Mouse (Mus musculus) spleen, adult 12 weeks (tissue): ENCODE results near the gene Dlg2.

ENCODE experiments used
- DNase-seq: peaks from one replicate; pipeline ENCODE4 v3.0.0; 2022; ENCODE audit warnings: low spot score

Dlg2 gene

GRCm38 (mm10) chr7:91267764-91268163 is 791.3 kb downstream of the Dlg2 start:
- no peak for DNase-seq

GRCm38 (mm10) chr7:91284167-91284566 is 807.7 kb downstream of the Dlg2 start:
- DNase-seq = no peak

GRCm38 (mm10) chr7:91288324-91288723 is 811.9 kb downstream of the Dlg2 start:
- no peak for DNase-seq

GRCm38 (mm10) chr7:91296127-91296526 is 819.7 kb downstream of the Dlg2 start:
- DNase-seq = no peak

- DNase-seq = no peak
Measured at GRCm38 (mm10) chr7:91311177-91311576, 834.7 kb downstream of the Dlg2 start.

- DNase-seq = no peak
Measured at GRCm38 (mm10) chr7:91345073-91345472, 868.6 kb downstream of the Dlg2 start.

- no peak for DNase-seq
Measured at GRCm38 (mm10) chr7:91369821-91370321, 893.4 kb downstream of the Dlg2 start.

- no peak for DNase-seq
Measured at GRCm38 (mm10) chr7:91382281-91382680, 905.8 kb downstream of the Dlg2 start.

- no peak for DNase-seq
Measured at GRCm38 (mm10) chr7:91383873-91384272, 907.4 kb downstream of the Dlg2 start.

- no peak for DNase-seq
Measured at GRCm38 (mm10) chr7:91389272-91389671, 912.8 kb downstream of the Dlg2 start.

- no peak for DNase-seq
Measured at GRCm38 (mm10) chr7:91397827-91398226, 921.4 kb downstream of the Dlg2 start.

GRCm38 (mm10) chr7:91412109-91412508 is 935.6 kb downstream of the Dlg2 start:
- DNase-seq = no peak

- DNase-seq = no peak
Measured at GRCm38 (mm10) chr7:91414150-91414549, 937.7 kb downstream of the Dlg2 start.

GRCm38 (mm10) chr7:91414749-91415148 is 938.3 kb downstream of the Dlg2 start:
- DNase-seq = no peak

- DNase-seq = no peak
Measured at GRCm38 (mm10) chr7:91420215-91420614, 943.7 kb downstream of the Dlg2 start.

- DNase-seq = no peak
Measured at GRCm38 (mm10) chr7:91423784-91424183, 947.3 kb downstream of the Dlg2 start.

GRCm38 (mm10) chr7:91429712-91430275 is 953.3 kb downstream of the Dlg2 start:
- DNase-seq = no peak

GRCm38 (mm10) chr7:91431594-91432240 is 955.2 kb downstream of the Dlg2 start:
- no peak for DNase-seq

GRCm38 (mm10) chr7:91432563-91432962 is 956.1 kb downstream of the Dlg2 start:
- DNase-seq = no peak

GRCm38 (mm10) chr7:91434739-91435138 is 958.3 kb downstream of the Dlg2 start:
- no peak for DNase-seq

GRCm38 (mm10) chr7:91440326-91440725 is 963.9 kb downstream of the Dlg2 start:
- no peak for DNase-seq

- DNase-seq = no peak
Measured at GRCm38 (mm10) chr7:91442447-91443376, 966.2 kb downstream of the Dlg2 start.

- no peak for DNase-seq
Measured at GRCm38 (mm10) chr7:91443377-91443714, 966.9 kb downstream of the Dlg2 start.
